Mouse (Mus musculus): ENCODE measurements at regions not wholly inside any gene's neighbourhood (a gene's known extent, or its start where the extent isn't known, plus 50 kb on each side); places are given as distances from the start of the nearest gene placed in this dataset.

DNA sequence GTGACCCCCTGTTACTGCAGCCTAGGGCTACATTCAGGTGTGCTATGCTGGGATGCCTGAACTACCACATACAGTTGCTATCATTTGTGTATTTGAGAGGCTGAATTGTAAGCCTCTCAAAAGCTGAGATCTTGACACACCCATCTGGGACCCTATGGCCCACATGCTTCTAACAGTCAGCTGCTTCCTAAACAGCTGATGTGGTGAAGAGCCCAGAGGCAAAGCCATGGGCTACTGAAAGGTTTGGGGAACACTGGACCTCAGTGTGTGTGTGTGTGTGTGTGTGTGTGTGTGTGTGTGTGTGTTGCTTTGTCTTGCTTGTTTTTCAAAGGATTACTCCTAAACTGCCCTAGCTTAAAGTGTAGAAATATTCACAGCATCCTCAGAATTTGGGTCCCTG is 75.0 kb downstream of the Lbh start:
- Histone ChIP-seq H3K27ac (replicated peaks) (no peak overlapping the region), H3K4me1 (peaks cover 6% of the 10 kb centered on the region; the same call in 1 of the 2 replicates), H3K27me3 (no peaks in the 10 kb centered on the region), H3K4me2 (replicated peaks) (no peak overlapping the region), H3K4me3 (no peak overlapping the region), H3K9me3 (no peaks in the 10 kb centered on the region), H3K9ac (replicated peaks) (no peak overlapping the region), H3K36me3 (no peaks in the 10 kb centered on the region)
- ATAC-seq (replicated peaks): no peak

DNA sequence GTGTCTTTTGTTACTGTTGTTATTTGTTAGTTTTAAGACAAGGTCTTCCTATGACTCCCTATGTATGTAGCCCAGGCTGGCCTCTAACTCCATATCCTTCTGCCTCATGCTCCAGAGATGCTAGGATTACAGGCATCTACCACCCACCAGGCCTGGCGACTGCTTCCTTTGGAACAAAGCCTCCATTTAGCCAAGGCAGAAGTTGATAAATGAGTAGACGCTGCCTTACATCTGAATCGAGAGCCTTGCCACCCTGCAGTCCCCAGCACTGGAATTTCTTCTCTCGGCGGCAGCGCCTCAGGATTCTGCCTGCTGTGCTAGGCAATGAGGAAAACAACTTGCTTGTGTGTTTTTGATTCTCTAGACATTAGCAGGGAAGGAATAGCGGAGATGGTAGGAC is 75.5 kb downstream of the Lbh start:
- 51% methylated on average over 7 of the region's 7 CpGs for WGBS

DNA sequence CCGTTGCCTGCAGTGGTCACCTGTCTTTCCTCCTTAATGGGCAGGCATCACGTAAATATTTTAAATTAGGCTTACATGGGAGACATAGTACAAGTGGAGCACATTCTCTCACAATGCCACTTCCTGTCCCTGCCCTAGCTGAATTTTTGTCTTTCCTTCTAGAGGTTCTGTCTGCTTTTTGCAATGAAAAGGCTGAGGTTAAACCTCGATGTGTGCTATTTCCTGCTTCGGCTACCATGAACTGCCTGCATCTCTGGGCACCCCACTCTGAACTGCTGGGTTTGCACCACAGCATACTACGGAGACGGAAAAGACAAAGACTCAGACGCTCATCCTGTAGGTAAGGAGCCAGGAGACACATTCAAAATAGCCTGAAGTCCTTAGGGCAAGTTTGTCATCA is 78.4 kb downstream of the Lbh start:
- H3K27ac ChIP-seq (replicated peaks): no peak overlapping the region
- peaks cover 6% of the 10 kb centered on the region; the same call in 1 of the 2 replicates for H3K4me1 ChIP-seq
- no peaks in the 10 kb centered on the region for H3K36me3 ChIP-seq
- WGBS: 85% methylated on average over 7 of the region's 7 CpGs
- H3K4me3 ChIP-seq: no peak overlapping the region
- no peaks in the 10 kb centered on the region for H3K9me3 ChIP-seq
- no peak for ATAC-seq (replicated peaks)
- H3K4me2 ChIP-seq (replicated peaks): no peak overlapping the region
- no peaks in the 10 kb centered on the region for H3K27me3 ChIP-seq
- no peak overlapping the region for H3K9ac ChIP-seq (replicated peaks)

More for the DNA sequence above, 75.5 kb downstream of the Lbh start:
- H3K4me3 ChIP-seq: no peak overlapping the region
- H3K27ac ChIP-seq (replicated peaks): no peak overlapping the region
- H3K36me3 ChIP-seq: no peaks in the 10 kb centered on the region
- no peak overlapping the region for H3K4me2 ChIP-seq (replicated peaks)
- ATAC-seq (replicated peaks): no peak
- no peak overlapping the region for H3K9ac ChIP-seq (replicated peaks)
- H3K27me3 ChIP-seq: no peaks in the 10 kb centered on the region
- peaks cover 6% of the 10 kb centered on the region; the same call in 1 of the 2 replicates for H3K4me1 ChIP-seq
- no peaks in the 10 kb centered on the region for H3K9me3 ChIP-seq

GRCm38 (mm10) chr17:72997301-72997921 is 79.3 kb downstream of the Lbh start:
- H3K27ac ChIP-seq (replicated peaks): no peak overlapping the region
- H3K4me2 ChIP-seq (replicated peaks): no peak overlapping the region
- H3K9me3 ChIP-seq: no peaks in the 10 kb centered on the region
- H3K4me3 ChIP-seq: no peak overlapping the region
- no peak overlapping the region for H3K9ac ChIP-seq (replicated peaks)
- H3K4me1 ChIP-seq: peaks cover 6% of the 10 kb centered on the region; the same call in 1 of the 2 replicates
- 0 out of 2 replicates have a peak, but pooled peaks have one; percentile 32 for ATAC-seq (replicated peaks)
- WGBS: 13% methylated on average over 5 of the region's 5 CpGs
- H3K27me3 ChIP-seq: no peaks in the 10 kb centered on the region
- H3K36me3 ChIP-seq: no peaks in the 10 kb centered on the region

- no peak overlapping the region for H3K9ac ChIP-seq (replicated peaks)
- no peak overlapping the region for H3K27ac ChIP-seq (replicated peaks)
- H3K4me2 ChIP-seq (replicated peaks): no peak overlapping the region
- WGBS: 93% methylated on average over 9 of the region's 9 CpGs
- H3K9me3 ChIP-seq: no peaks in the 10 kb centered on the region
- no peaks in the 10 kb centered on the region for H3K27me3 ChIP-seq
- H3K4me1 ChIP-seq: no peaks in the 10 kb centered on the region
- H3K4me3 ChIP-seq: no peak overlapping the region
- no peaks in the 10 kb centered on the region for H3K36me3 ChIP-seq
- no peak for ATAC-seq (replicated peaks)
Observed at GRCm38 (mm10) chr17:73005100-73005499, 87.0 kb downstream of the Lbh start.

DNA sequence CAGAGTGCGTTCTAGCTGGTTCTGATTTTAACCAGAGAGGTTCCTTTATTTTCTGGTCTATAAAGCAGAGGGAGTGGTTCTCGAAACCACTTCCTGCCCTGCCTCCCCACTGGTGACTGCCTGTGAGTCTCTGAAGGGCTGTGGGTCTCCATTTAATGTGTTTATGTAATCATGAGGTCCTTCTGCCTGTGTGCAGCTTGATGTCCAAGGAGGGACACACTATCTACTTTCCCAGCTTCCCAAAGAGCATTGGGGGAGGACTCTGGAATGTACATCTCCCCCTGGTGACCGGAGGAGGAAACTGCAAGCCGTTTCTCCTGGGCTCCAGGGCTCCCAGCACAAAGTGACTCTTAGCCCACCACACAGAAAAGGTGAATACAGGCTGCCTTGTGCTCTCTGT is 90.8 kb downstream of the Lbh start:
- H3K4me3 ChIP-seq: no peak overlapping the region
- no peak overlapping the region for H3K9ac ChIP-seq (replicated peaks)
- no peak overlapping the region for H3K4me2 ChIP-seq (replicated peaks)
- no peaks in the 10 kb centered on the region for H3K27me3 ChIP-seq
- H3K36me3 ChIP-seq: no peaks in the 10 kb centered on the region
- 52% methylated on average over 4 of the region's 4 CpGs for whole genome bisulfite sequencing
- no peak for ATAC-seq (replicated peaks)
- H3K9me3 ChIP-seq: no peaks in the 10 kb centered on the region
- H3K27ac ChIP-seq (replicated peaks): no peak overlapping the region
- no peaks in the 10 kb centered on the region for H3K4me1 ChIP-seq

DNA sequence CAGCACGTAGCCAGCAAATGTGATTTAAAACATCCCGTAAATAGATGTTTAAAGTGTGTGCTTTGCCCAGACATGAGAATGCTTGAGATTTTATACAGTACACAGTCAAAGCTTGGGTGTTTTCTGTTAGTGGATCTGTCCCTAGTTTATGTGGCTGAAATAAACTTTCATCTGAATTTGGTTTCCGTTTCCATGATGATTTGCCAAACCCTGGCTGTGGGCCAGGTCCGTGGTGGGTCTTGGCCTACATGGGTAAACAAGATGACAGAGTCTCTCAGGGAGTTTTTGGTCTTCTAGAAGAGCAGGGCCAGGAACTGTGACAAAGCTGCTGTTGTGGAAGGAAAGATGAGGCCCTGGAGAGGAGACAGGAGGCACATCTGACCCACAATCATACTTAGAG is 91.9 kb downstream of the Lbh start:
- no peak overlapping the region for H3K27ac ChIP-seq (replicated peaks)
- ATAC-seq (replicated peaks): no peak
- H3K27me3 ChIP-seq: no peaks in the 10 kb centered on the region
- whole genome bisulfite sequencing: 78% methylated on average over 4 of the region's 4 CpGs
- H3K4me1 ChIP-seq: no peaks in the 10 kb centered on the region
- H3K4me3 ChIP-seq: no peak overlapping the region
- H3K4me2 ChIP-seq (replicated peaks): no peak overlapping the region
- H3K9ac ChIP-seq (replicated peaks): no peak overlapping the region
- no peaks in the 10 kb centered on the region for H3K36me3 ChIP-seq
- no peaks in the 10 kb centered on the region for H3K9me3 ChIP-seq

GRCm38 (mm10) chr17:73012356-73012755 is 94.3 kb downstream of the Lbh start:
- WGBS: 40% methylated on average over 6 of the region's 6 CpGs
- no peak overlapping the region for H3K4me3 ChIP-seq

GRCm38 (mm10) chr17:73012954-73013353 is 94.8 kb upstream of the Lclat1 start:
- H3K27ac ChIP-seq (replicated peaks): no peak overlapping the region
- no peaks in the 10 kb centered on the region for H3K27me3 ChIP-seq
- no peak overlapping the region for H3K4me2 ChIP-seq (replicated peaks)
- no peak for ATAC-seq (replicated peaks)
- H3K9me3 ChIP-seq: no peaks in the 10 kb centered on the region
- H3K4me1 ChIP-seq: no peaks in the 10 kb centered on the region
- H3K4me3 ChIP-seq: no peak overlapping the region
- H3K36me3 ChIP-seq: no peaks in the 10 kb centered on the region
- no peak overlapping the region for H3K9ac ChIP-seq (replicated peaks)
- 68% methylated on average over 5 of the region's 5 CpGs for WGBS

More at GRCm38 (mm10) chr17:73012356-73012755, 94.3 kb downstream of the Lbh start:
- Histone ChIP-seq H3K27ac (replicated peaks) (no peak overlapping the region), H3K4me2 (replicated peaks) (no peak overlapping the region), H3K4me1 (no peaks in the 10 kb centered on the region), H3K36me3 (no peaks in the 10 kb centered on the region), H3K27me3 (no peaks in the 10 kb centered on the region), H3K9me3 (no peaks in the 10 kb centered on the region), H3K9ac (replicated peaks) (no peak overlapping the region)
- no peak for ATAC-seq (replicated peaks)

DNA sequence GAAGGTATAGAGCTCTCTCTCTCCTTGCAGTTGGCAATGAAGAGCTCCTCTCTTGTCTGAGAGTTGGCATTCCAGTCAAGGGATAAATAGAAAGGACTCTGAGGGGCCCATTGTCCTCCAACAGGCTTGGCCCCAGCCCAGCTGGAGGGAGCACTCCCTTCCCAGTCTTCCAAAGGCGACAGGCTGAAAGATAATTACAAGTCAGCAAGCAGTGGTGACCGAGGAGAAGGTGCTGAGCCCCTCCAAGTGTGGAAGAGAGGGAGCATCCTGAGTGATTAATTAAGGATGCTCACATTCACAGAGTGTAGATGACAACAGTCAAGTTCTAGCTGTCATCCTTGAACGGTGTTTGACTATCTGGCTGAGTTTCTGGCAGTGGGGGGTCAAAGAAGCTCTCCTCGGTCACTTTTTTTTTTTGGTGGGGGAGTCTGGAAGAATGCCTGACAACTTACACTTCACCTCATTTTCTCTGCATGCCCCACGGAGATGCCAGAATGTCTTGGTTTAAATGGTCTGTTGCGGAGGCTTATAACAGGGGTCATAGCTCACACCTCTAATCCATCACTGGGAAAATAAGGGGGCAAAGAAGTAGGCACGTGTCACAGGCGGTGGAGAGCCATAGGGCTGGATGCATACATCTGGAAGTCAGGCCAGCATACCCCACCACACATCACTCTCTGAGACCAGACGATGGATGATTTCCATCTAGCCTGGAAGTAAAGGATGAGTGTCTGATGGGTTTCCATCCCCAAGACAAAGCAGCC is 93.5 kb upstream of the Lclat1 start:
- Histone ChIP-seq H3K4me3 (no peak overlapping the region), H3K27ac (replicated peaks) (no peak overlapping the region), H3K9me3 (no peaks in the 10 kb centered on the region), H3K4me2 (replicated peaks) (no peak overlapping the region), H3K36me3 (no peaks in the 10 kb centered on the region), H3K27me3 (no peaks in the 10 kb centered on the region), H3K4me1 (no peaks in the 10 kb centered on the region), H3K9ac (replicated peaks) (no peak overlapping the region)
- no peak for ATAC-seq (replicated peaks)
- WGBS: 49% methylated on average over 9 of the region's 9 CpGs

GRCm38 (mm10) chr17:73017173-73017572 is 90.6 kb upstream of the Lclat1 start:
- Histone ChIP-seq H3K27me3 (no peaks in the 10 kb centered on the region), H3K4me3 (no peak overlapping the region), H3K9ac (replicated peaks) (no peak overlapping the region), H3K4me2 (replicated peaks) (no peak overlapping the region), H3K27ac (replicated peaks) (no peak overlapping the region), H3K4me1 (no peaks in the 10 kb centered on the region), H3K9me3 (no peaks in the 10 kb centered on the region), H3K36me3 (no peaks in the 10 kb centered on the region)
- 92% methylated on average over 5 of the region's 5 CpGs for WGBS
- no peak for ATAC-seq (replicated peaks)

- Histone ChIP-seq H3K4me1 (no peaks in the 10 kb centered on the region), H3K4me2 (replicated peaks) (no peak overlapping the region), H3K9me3 (no peaks in the 10 kb centered on the region), H3K9ac (replicated peaks) (no peak overlapping the region), H3K36me3 (no peaks in the 10 kb centered on the region), H3K27ac (replicated peaks) (no peak overlapping the region), H3K27me3 (no peaks in the 10 kb centered on the region), H3K4me3 (no peak overlapping the region)
- 57% methylated on average over 8 of the region's 8 CpGs for WGBS
- no peak for ATAC-seq (replicated peaks)
Observed at GRCm38 (mm10) chr17:73022630-73023051, 85.1 kb upstream of the Lclat1 start.

All from forebrain, embryonic 15.5 days (tissue).